Mouse (Mus musculus) MEL (cell line): ENCODE results near the gene Galnt2. TPM values are rescaled to one million over a fixed set of nuclear protein-coding genes. Genes with fewer than 3 reads are reported as not detected.

Experiments
- DNase-seq: peaks from one replicate; pipeline ENCODE4 v3.0.0; 2011; ENCODE audit warnings: low read depth, low spot score
- H3K27ac ChIP-seq: 2 replicates; pipeline ENCODE4 v1.5.1; 2012; ENCODE audit warnings: low read depth, mild to moderate bottlenecking, control low read depth, low read length, moderate library complexity; ENCODE audit not compliant: control insufficient read depth
- H3K27me3 ChIP-seq, 2 experiments: fragments of 150-350 bp in 1 of 2; sonication (generic) in 1 of 2; 2 replicates each; pipeline ENCODE4 v1.6.1; 2012; ENCODE audit warnings: low read length in 2 of 2, mild to moderate bottlenecking in 2 of 2, improper control_type of control experiment in 1 of 2, moderate library complexity in 1 of 2; ENCODE audit not compliant: insufficient read depth in 2 of 2, control insufficient read depth in 1 of 2
- H3K36me3 ChIP-seq, 2 experiments: 2 replicates each; pipeline ENCODE4 v1.6.1; 2012 to 2014; ENCODE audit warnings: low read length in 2 of 2, improper control_type of control experiment in 1 of 2, inconsistent platforms in 1 of 2, mild to moderate bottlenecking in 1 of 2; ENCODE audit not compliant: insufficient read depth in 2 of 2, control insufficient read depth in 1 of 2
- H3K4me1 ChIP-seq, 2 experiments: fragments of 150-350 bp in 1 of 2; sonication (generic) in 1 of 2; 2 replicates each; pipeline ENCODE4 v1.6.1; 2012; ENCODE audit warnings: low read length in 2 of 2, improper control_type of control experiment in 1 of 2, mild to moderate bottlenecking in 1 of 2; ENCODE audit not compliant: insufficient read depth in 2 of 2, control insufficient read depth in 1 of 2
- H3K4me3 ChIP-seq, 2 experiments: fragments of 150-350 bp in 1 of 2; sonication (generic) in 1 of 2; 2 replicates each; pipeline ENCODE4 v1.5.1; 2012; ENCODE audit warnings: low read depth in 2 of 2, low read length in 2 of 2, mild to moderate bottlenecking in 2 of 2, moderate library complexity in 2 of 2, control low read depth in 1 of 2, improper control_type of control experiment in 1 of 2; ENCODE audit not compliant: control insufficient read depth in 1 of 2, insufficient read depth in 1 of 2
- H3K79me2 ChIP-seq: 2 replicates; pipeline ENCODE4 v1.6.1; 2012; ENCODE audit warnings: mild to moderate bottlenecking, low read length, moderate library complexity; ENCODE audit not compliant: control insufficient read depth, poor library complexity, insufficient read depth
- H3K9ac ChIP-seq: 2 replicates; pipeline ENCODE4 v1.6.1; 2012; ENCODE audit warnings: low read depth, mild to moderate bottlenecking, control low read depth, low read length, moderate library complexity; ENCODE audit not compliant: control insufficient read depth, poor library complexity, severe bottlenecking
- H3K9me3 ChIP-seq: fragments of 150-350 bp; sonication (generic); replicated peaks from 2 replicates; pipeline ENCODE4 v1.6.1; 2012; ENCODE audit warnings: mild to moderate bottlenecking, low read length, improper control_type of control experiment, moderate library complexity; ENCODE audit not compliant: insufficient read depth
- CTCF ChIP-seq, 3 experiments: IDR thresholded peaks in 2 of 3; conservative IDR thresholded peaks in 1 of 3; 2 replicates each; pipeline ENCODE4 v1.5.1; 2011 to 2012; ENCODE audit warnings: low read length in 3 of 3, low read depth in 2 of 3, mild to moderate bottlenecking in 2 of 3, improper control_type of control experiment in 1 of 3, inconsistent platforms in 1 of 3, mixed read lengths in 1 of 3, moderate library complexity in 1 of 3; ENCODE audit not compliant: control insufficient read depth in 1 of 3, insufficient read depth in 1 of 3, poor library complexity in 1 of 3, severe bottlenecking in 1 of 3
- E2F4 ChIP-seq: IDR thresholded peaks from 2 replicates; pipeline ENCODE4 v1.6.1; 2011; ENCODE audit warnings: low read depth, low read length, improper control_type of control experiment, borderline replicate concordance
- ETS1 ChIP-seq: IDR thresholded peaks from 2 replicates; pipeline ENCODE4 v1.6.1; 2012; ENCODE audit warnings: low read depth, mild to moderate bottlenecking, inconsistent platforms, low read length, improper control_type of control experiment, moderate library complexity
- GATA1 ChIP-seq: IDR thresholded peaks from 2 replicates; pipeline ENCODE4 v1.6.1; 2011; ENCODE audit warnings: low read depth, low read length, improper control_type of control experiment
- JUND ChIP-seq: IDR thresholded peaks from 2 replicates; pipeline ENCODE4 v1.6.1; 2011; ENCODE audit warnings: low read depth, mild to moderate bottlenecking, improper control_type of control experiment, low read length
- KAT2A ChIP-seq: conservative IDR thresholded peaks from 2 replicates; pipeline ENCODE4 v1.6.1; 2012; ENCODE audit warnings: low read depth, low read length, improper control_type of control experiment, inconsistent platforms
- MAFK ChIP-seq: IDR thresholded peaks from 2 replicates; pipeline ENCODE4 v1.6.1; 2011; ENCODE audit warnings: low read depth, mild to moderate bottlenecking, low read length, improper control_type of control experiment, borderline replicate concordance
- MAX ChIP-seq: IDR thresholded peaks from 2 replicates; pipeline ENCODE4 v1.6.1; 2011; ENCODE audit warnings: low read length, improper control_type of control experiment
- NELFE ChIP-seq: IDR thresholded peaks from 2 replicates; pipeline ENCODE4 v1.6.1; 2011; ENCODE audit warnings: low read depth, low read length, improper control_type of control experiment
- POLR2A ChIP-seq, 2 experiments: IDR thresholded peaks; 2 replicates each; pipeline ENCODE4 v1.6.1; 2011 to 2012; ENCODE audit warnings: low read length in 2 of 2, mild to moderate bottlenecking in 2 of 2, control low read depth in 1 of 2, improper control_type of control experiment in 1 of 2, low read depth in 1 of 2, moderate library complexity in 1 of 2; ENCODE audit not compliant: control insufficient read depth in 1 of 2, insufficient read depth in 1 of 2, poor library complexity in 1 of 2
- RAD21 ChIP-seq: IDR thresholded peaks from 2 replicates; pipeline ENCODE4 v1.6.1; 2011; ENCODE audit warnings: mild to moderate bottlenecking, low read depth, low read length, improper control_type of control experiment
- RCOR1 ChIP-seq: IDR thresholded peaks from 2 replicates; pipeline ENCODE4 v1.6.1; 2012; ENCODE audit warnings: low read depth, mild to moderate bottlenecking, inconsistent platforms, low read length, improper control_type of control experiment
- SIN3A ChIP-seq: IDR thresholded peaks from 2 replicates; pipeline ENCODE4 v1.6.1; 2012; ENCODE audit warnings: low read length, improper control_type of control experiment, inconsistent platforms
- TAL1 ChIP-seq: IDR thresholded peaks from 2 replicates; pipeline ENCODE4 v1.6.1; 2012; ENCODE audit warnings: mild to moderate bottlenecking, inconsistent platforms, low read length, moderate library complexity, mixed read lengths
- TCF12 ChIP-seq: IDR thresholded peaks from 2 replicates; pipeline ENCODE4 v1.6.1; 2014; ENCODE audit warnings: low read depth, mild to moderate bottlenecking, inconsistent platforms, low read length, improper control_type of control experiment, moderate library complexity
- USF1 ChIP-seq: IDR thresholded peaks from 2 replicates; pipeline ENCODE4 v1.6.1; 2014; ENCODE audit warnings: low read depth, mild to moderate bottlenecking, inconsistent platforms, low read length, improper control_type of control experiment, moderate library complexity
- ZNF384 ChIP-seq: IDR thresholded peaks from 2 replicates; pipeline ENCODE4 v1.6.1; 2012; ENCODE audit warnings: low read depth, mild to moderate bottlenecking, inconsistent platforms, low read length, improper control_type of control experiment
- polyA plus RNA-seq, 2 experiments: library from polyadenylated mRNA; stranded (reverse) in 1 of 2; unstranded in 1 of 2; fragments of >175 nt in 1 of 2; fragments of >200 nt in 1 of 2; gene quantifications; 2 replicates each; pipeline versions ENCODE4 v1.2.1 to v1.2.4; 2012; ENCODE audit warnings: low replicate concordance in 2 of 2, low read depth in 1 of 2; ENCODE audit not compliant: insufficient read length in 2 of 2, insufficient read depth in 1 of 2, missing spikeins in 1 of 2
- total RNA-seq: library from RNA; depleted of rRNA; stranded (reverse); fragments of 300-350 nt; gene quantifications from 2 replicates; pipeline ENCODE4 v1.2.3, GENCODE M21; 2012

Gene Galnt2
- total and polyA plus RNA-seq, 3 experiments, result 12.0 to 14.5 TPM; not detected in 1

DNA sequence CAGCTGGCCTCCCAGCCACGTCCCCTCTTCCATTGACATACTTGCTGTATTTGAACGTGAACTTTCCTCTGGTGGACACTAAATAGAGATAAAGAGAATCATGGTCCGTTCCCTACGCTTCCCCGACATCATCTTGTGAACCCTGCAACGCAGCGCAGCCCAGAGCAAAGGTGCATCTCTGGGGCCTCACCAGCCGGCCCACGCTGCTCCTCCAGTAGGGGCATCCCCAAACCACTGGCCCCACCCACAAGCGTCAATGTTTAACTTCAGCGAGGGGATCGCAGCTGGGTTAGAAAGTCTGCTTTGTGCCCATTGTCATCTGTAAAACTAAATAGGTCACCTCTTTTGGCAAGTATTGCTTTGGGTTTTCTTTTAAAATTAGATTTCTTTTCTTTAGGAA, 112.8 kb downstream of the Galnt2 start:
- Histone ChIP-seq H3K27ac (no peak overlapping the region), H3K27me3 (no peaks in the 10 kb centered on the region), H3K36me3 (no peaks in the 10 kb centered on the region), H3K4me1 (no peaks in the 10 kb centered on the region), H3K4me3 (no peak overlapping the region), H3K79me2 (no peaks in the 10 kb centered on the region), H3K9ac (no peak overlapping the region), H3K9me3 (no peaks in the 10 kb centered on the region)
- TF ChIP-seq TCF12 (no peak), RCOR1 (no peak), ETS1 (no peak), NELFE (no peak), JUND (no peak), TAL1 (no peak), KAT2A (no peak), ZNF384 (no peak), USF1 (no peak), RAD21 (no peak), MAX (no peak), E2F4 (no peak)
- no peak for DNase-seq

DNA sequence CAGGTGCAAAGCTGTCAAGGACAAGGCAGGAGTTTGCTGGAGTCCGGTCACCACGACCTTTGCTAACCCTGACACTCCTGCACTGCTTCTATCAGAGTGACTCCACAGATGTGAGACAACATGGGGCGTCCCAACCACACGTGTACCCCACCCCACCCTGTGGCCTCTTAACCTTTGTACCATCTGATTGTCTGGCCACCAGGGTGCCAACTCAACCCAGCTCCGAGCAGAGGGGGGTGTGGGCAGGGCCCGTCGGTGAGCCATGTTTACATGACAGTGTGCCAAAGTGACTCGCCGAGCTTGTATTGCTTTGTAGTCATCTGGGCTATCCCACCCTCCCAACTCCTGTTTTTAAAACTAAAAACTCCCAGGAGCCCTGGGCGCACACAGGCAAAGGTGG, 113.9 kb downstream of the Galnt2 start:
- Histone ChIP-seq H3K9ac (no peak overlapping the region), H3K79me2 (no peaks in the 10 kb centered on the region), H3K9me3 (no peaks in the 10 kb centered on the region), H3K36me3 (no peaks in the 10 kb centered on the region), H3K4me3 (no peak overlapping the region), H3K27me3 (no peaks in the 10 kb centered on the region), H3K27ac (no peak overlapping the region), H3K4me1 (no peaks in the 10 kb centered on the region)
- TF ChIP-seq TAL1 (no peak), CTCF (IDR thresholded peaks at IDR 0.05 in 2 of 3, conservative IDR thresholded peaks at IDR 0.05 in 1 of 3; ENCODE audit: control insufficient read depth in 1 of 3, insufficient read depth in 1 of 3, low read depth in 2 of 3, low read length in 3 of 3, poor library complexity in 1 of 3, severe bottlenecking in 1 of 3) (no peak), SIN3A (no peak), ZNF384 (no peak), MAFK (no peak), POLR2A (IDR thresholded peaks at IDR 0.05; ENCODE audit: control insufficient read depth in 1 of 2, insufficient read depth in 1 of 2, low read depth in 1 of 2, low read length in 2 of 2, poor library complexity in 1 of 2) (no peak), NELFE (no peak), GATA1 (no peak)
- DNase-seq, result no peak
